Mouse (Mus musculus): ENCODE results near the gene Abhd14b. TPM values are rescaled to one million over a fixed set of nuclear protein-coding genes. Genes with fewer than 3 reads are reported as not detected.

Abhd14b gene
- polyA plus RNA-seq, 1 experiment = 12.9 TPM

GRCm38 (mm10) chr9:106416826-106417225 is 30.4 kb upstream of the Abhd14b start:
- Histone ChIP-seq H3K27ac (ENCODE audit: control insufficient read depth, insufficient read depth, low read depth, low read length) (no peak overlapping the region), H3K36me3 (ENCODE audit: control insufficient read depth, insufficient read depth, low read length) (no peaks in the 10 kb centered on the region), H3K4me3 (ENCODE audit: control insufficient read depth, low read depth, low read length) (peak overlapping the region; percentile 19), H3K4me1 (ENCODE audit: control insufficient read depth, insufficient read depth, low read length) (peaks cover 11% of the 10 kb centered on the region), H3K27me3 (ENCODE audit: control insufficient read depth, insufficient read depth, low read length) (no peaks in the 10 kb centered on the region)
- TF ChIP-seq CTCF (IDR thresholded peaks at IDR 0.05; ENCODE audit: control insufficient read depth, insufficient read depth, insufficient replicate concordance, low read depth, low read length) (no peak), POLR2A (IDR thresholded peaks at IDR 0.05; ENCODE audit: control insufficient read depth, low read depth, low read length) (no peak)

DNA sequence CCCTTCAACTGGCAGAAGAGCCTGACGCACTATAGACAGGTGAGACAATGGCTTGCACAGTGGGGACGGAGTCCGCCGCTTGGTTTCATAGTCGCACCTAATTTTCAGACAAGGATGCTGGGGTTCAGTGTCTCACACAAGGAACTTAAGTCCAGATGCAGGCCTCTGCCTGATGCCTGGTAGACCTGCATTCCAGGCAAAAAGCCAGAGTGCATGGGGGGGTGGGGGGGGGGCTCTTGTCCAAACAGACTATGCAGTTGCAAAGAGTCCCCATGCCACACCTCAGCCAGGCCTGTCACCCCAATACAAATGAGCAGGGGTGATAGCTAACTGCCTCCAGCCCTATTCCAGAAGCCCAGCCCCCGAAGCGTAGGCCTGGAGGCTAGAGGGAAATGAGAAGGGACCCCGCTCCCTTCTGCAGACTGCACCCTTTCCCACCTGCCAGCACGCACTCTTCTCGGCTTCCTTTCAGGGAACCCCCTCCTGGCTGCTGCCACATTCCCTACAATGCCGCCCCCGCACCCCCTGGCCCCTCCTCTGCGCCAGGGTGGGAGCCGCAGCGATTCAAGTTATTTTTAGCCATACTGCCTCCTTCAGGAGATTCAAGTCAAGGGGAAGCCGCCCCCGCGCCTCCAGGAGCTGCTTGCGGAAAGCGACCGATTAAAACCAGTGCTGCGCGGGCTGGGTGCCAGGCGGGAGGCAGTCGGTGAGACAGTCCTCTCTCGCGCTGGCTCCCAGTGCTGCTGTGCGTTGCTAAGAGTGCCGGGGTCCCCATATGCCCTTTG is 29.2 kb upstream of the Abhd14b start:
- Histone ChIP-seq H3K4me3 (ENCODE audit: control insufficient read depth, low read depth, low read length) (peak overlapping the region; percentile 12; the same call in 1 of the 2 replicates), H3K4me1 (ENCODE audit: control insufficient read depth, insufficient read depth, low read length) (peaks cover 11% of the 10 kb centered on the region), H3K27ac (ENCODE audit: control insufficient read depth, insufficient read depth, low read depth, low read length) (no peak overlapping the region), H3K36me3 (ENCODE audit: control insufficient read depth, insufficient read depth, low read length) (no peaks in the 10 kb centered on the region), H3K27me3 (ENCODE audit: control insufficient read depth, insufficient read depth, low read length) (no peaks in the 10 kb centered on the region)
- TF ChIP-seq CTCF (IDR thresholded peaks at IDR 0.05; ENCODE audit: control insufficient read depth, insufficient read depth, insufficient replicate concordance, low read depth, low read length) = no peak
- TF ChIP-seq POLR2A (IDR thresholded peaks at IDR 0.05; ENCODE audit: control insufficient read depth, low read depth, low read length) = no peak

DNA sequence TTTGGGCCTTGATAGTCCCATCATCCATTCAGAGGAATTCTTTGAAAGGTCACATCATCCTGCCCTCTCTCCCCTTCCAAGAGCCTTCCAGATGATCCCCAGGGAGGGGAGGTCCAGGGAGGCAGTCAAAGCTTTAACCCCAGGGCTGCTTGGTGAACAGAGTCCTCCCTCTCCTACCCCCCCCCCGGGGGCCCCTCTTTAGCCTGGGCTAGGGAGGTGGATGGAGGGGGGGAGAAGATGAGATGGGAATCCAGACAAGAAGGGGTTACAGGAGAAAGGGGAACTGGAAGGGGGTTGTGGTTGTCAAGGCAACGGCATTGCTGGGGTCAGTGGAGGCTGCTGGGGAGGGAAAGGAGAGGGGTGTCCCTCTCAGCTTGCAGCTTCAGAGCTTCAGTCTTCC is 26.7 kb upstream of the Abhd14b start:
- peaks cover 11% of the 10 kb centered on the region for H3K4me1 ChIP-seq (ENCODE audit: control insufficient read depth, insufficient read depth, low read length)
- H3K27ac ChIP-seq (ENCODE audit: control insufficient read depth, insufficient read depth, low read depth, low read length) = no peak overlapping the region
- H3K4me3 ChIP-seq (ENCODE audit: control insufficient read depth, low read depth, low read length) = no peak overlapping the region
- H3K27me3 ChIP-seq (ENCODE audit: control insufficient read depth, insufficient read depth, low read length) = no peaks in the 10 kb centered on the region
- H3K36me3 ChIP-seq (ENCODE audit: control insufficient read depth, insufficient read depth, low read length) = no peaks in the 10 kb centered on the region
- no peak for TF ChIP-seq POLR2A (IDR thresholded peaks at IDR 0.05; ENCODE audit: control insufficient read depth, low read depth, low read length)
- no peak for TF ChIP-seq CTCF (IDR thresholded peaks at IDR 0.05; ENCODE audit: control insufficient read depth, insufficient read depth, insufficient replicate concordance, low read depth, low read length)

- Histone ChIP-seq H3K27me3 (ENCODE audit: control insufficient read depth, insufficient read depth, low read length) (no peaks in the 10 kb centered on the region), H3K36me3 (ENCODE audit: control insufficient read depth, insufficient read depth, low read length) (no peaks in the 10 kb centered on the region), H3K4me3 (ENCODE audit: control insufficient read depth, low read depth, low read length) (no peak overlapping the region), H3K4me1 (ENCODE audit: control insufficient read depth, insufficient read depth, low read length) (peaks cover 11% of the 10 kb centered on the region), H3K27ac (ENCODE audit: control insufficient read depth, insufficient read depth, low read depth, low read length) (no peak overlapping the region)
- TF ChIP-seq CTCF (IDR thresholded peaks at IDR 0.05; ENCODE audit: control insufficient read depth, insufficient read depth, insufficient replicate concordance, low read depth, low read length) (no peak), POLR2A (IDR thresholded peaks at IDR 0.05; ENCODE audit: control insufficient read depth, low read depth, low read length) (no peak)
Observed at GRCm38 (mm10) chr9:106421033-106421864, 26.0 kb upstream of the Abhd14b start.

GRCm38 (mm10) chr9:106421865-106422160 is 25.4 kb upstream of the Abhd14b start:
- peaks cover 11% of the 10 kb centered on the region for H3K4me1 ChIP-seq (ENCODE audit: control insufficient read depth, insufficient read depth, low read length)
- no peaks in the 10 kb centered on the region for H3K27me3 ChIP-seq (ENCODE audit: control insufficient read depth, insufficient read depth, low read length)
- no peak for TF ChIP-seq POLR2A (IDR thresholded peaks at IDR 0.05; ENCODE audit: control insufficient read depth, low read depth, low read length)
- TF ChIP-seq CTCF (IDR thresholded peaks at IDR 0.05; ENCODE audit: control insufficient read depth, insufficient read depth, insufficient replicate concordance, low read depth, low read length) = peak; percentile 79; the same call in 1 of the 2 replicates
- H3K4me3 ChIP-seq (ENCODE audit: control insufficient read depth, low read depth, low read length) = no peak overlapping the region
- no peak overlapping the region for H3K27ac ChIP-seq (ENCODE audit: control insufficient read depth, insufficient read depth, low read depth, low read length)
- no peaks in the 10 kb centered on the region for H3K36me3 ChIP-seq (ENCODE audit: control insufficient read depth, insufficient read depth, low read length)

DNA sequence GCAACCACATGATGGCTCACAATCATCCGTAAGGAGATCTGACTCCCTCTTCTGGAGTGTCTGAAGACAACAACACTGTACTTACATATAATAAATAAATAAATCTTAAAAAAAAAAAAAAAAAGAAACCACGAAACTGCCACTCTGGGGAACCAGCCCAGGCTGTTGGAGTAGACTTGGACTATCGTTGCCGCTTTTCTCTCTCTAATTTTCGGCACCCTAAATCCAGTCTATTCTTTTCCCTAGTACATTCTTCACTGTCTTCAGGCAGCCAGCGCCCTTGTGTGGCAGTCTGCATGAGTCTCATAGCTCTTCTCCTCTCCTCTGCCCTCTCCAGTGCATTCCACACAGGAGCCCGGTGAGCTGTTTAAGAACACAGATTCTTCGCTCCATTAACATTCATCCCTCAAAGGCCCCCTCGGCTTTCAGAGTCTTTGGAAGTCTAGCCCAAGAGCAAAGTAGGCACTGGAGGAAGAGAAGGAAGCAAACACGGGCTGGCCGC is 18.5 kb upstream of the Abhd14b start:
- H3K36me3 ChIP-seq (ENCODE audit: control insufficient read depth, insufficient read depth, low read length) = no peaks in the 10 kb centered on the region; the same call in none of the 2 replicates
- H3K4me1 ChIP-seq (ENCODE audit: control insufficient read depth, insufficient read depth, low read length) = peaks cover 2% of the 10 kb centered on the region; the same call in 1 of the 2 replicates
- peak overlapping the region; percentile 82 for H3K27ac ChIP-seq (ENCODE audit: control insufficient read depth, insufficient read depth, low read depth, low read length)
- H3K27me3 ChIP-seq (ENCODE audit: control insufficient read depth, insufficient read depth, low read length) = no peaks in the 10 kb centered on the region
- H3K4me3 ChIP-seq (ENCODE audit: control insufficient read depth, low read depth, low read length) = peak overlapping the region; percentile 87
- no peak for TF ChIP-seq CTCF (IDR thresholded peaks at IDR 0.05; ENCODE audit: control insufficient read depth, insufficient read depth, insufficient replicate concordance, low read depth, low read length)
- no peak for TF ChIP-seq POLR2A (IDR thresholded peaks at IDR 0.05; ENCODE audit: control insufficient read depth, low read depth, low read length)

Data from testis, adult 2 months (tissue).